Mouse (Mus musculus) forebrain, embryonic 16.5 days (tissue): ENCODE measurements around the gene Txlnb. TPM values are rescaled to one million over a fixed set of nuclear protein-coding genes. Genes with fewer than 3 reads are reported as not detected.
"Not testable (repeated sequence)": the region's sequence is repeated elsewhere in the genome, so short reads cannot be mapped to it uniquely, and the experiment has no call there.

Experiments
- ATAC-seq: fragments of 200-750 bp; cut with Nextera tagmentation; 2 replicates; pipeline ENCODE4 v1.8.0; 2017; ENCODE audit warnings: mild to moderate bottlenecking, moderate library complexity
- H3K27ac ChIP-seq: fragments of 300-500 bp; sonication (generic); 2 replicates; pipeline ENCODE4 v1.5.1; 2014; ENCODE audit warnings: low read length, control low read depth
- H3K27me3 ChIP-seq: fragments of 300-500 bp; sonication (generic); replicated peaks from 2 replicates; pipeline ENCODE4 v1.6.1; 2014; ENCODE audit warnings: low read length; ENCODE audit not compliant: control insufficient read depth, insufficient read depth
- H3K36me3 ChIP-seq: fragments of 300-500 bp; sonication (generic); 2 replicates; pipeline ENCODE4 v1.6.1; 2014; ENCODE audit not compliant: control insufficient read depth, insufficient read depth
- H3K4me1 ChIP-seq: fragments of 300-500 bp; sonication (generic); replicated peaks from 2 replicates; pipeline ENCODE4 v1.6.1; 2014; ENCODE audit warnings: low read length; ENCODE audit not compliant: control insufficient read depth, insufficient read depth
- H3K4me2 ChIP-seq: fragments of 300-500 bp; sonication (generic); 2 replicates; pipeline ENCODE4 v1.6.1; 2014; ENCODE audit warnings: mild to moderate bottlenecking, low read length, control low read depth
- H3K4me3 ChIP-seq: fragments of 300-500 bp; sonication (generic); replicated peaks from 2 replicates; pipeline ENCODE4 v1.5.1; 2014; ENCODE audit warnings: mild to moderate bottlenecking, low read length, control low read depth
- H3K9ac ChIP-seq: fragments of 300-500 bp; sonication (generic); replicated peaks from 2 replicates; pipeline ENCODE4 v1.6.1; 2014; ENCODE audit warnings: low read depth, low read length, control low read depth
- H3K9me3 ChIP-seq: fragments of 300-500 bp; sonication (generic); 2 replicates; pipeline ENCODE4 v1.6.1; 2016; ENCODE audit warnings: low read length; ENCODE audit not compliant: control insufficient read depth
- WGBS: fragments of 180-500 bp; shearing (Covaris S2); extraction: QIAGEN DNeasy Blood & Tissue Kit; methylation state at CpG from one replicate; pipeline ENCODE4 v1.1.7; 2014; 5-methylcytosine and 5-hydroxymethylcytosine counted together
- polyA plus RNA-seq: library from polyadenylated mRNA; unstranded; fragments of >200 nt; fragmentation: Nextera tagmentation; extraction: Ambion mirVana; gene quantifications from 2 replicates; pipeline ENCODE4 v1.2.1, GENCODE M21; 2015

Txlnb gene
- polyA plus RNA-seq, 1 experiment from 2014 or later: 0.46 TPM

GRCm38 (mm10) chr10:17775079-17775478, 20.9 kb upstream of the Txlnb start:
- no peaks in the 10 kb centered on the region; the same call in 1 of the 2 replicates for H3K9me3 ChIP-seq
- no peak overlapping the region for H3K9ac ChIP-seq
- 86% methylated on average over 4 of the region's 4 CpGs for WGBS
- H3K4me3 ChIP-seq: no peak overlapping the region
- H3K27me3 ChIP-seq: no peaks in the 10 kb centered on the region
- H3K27ac ChIP-seq: no peak overlapping the region
- H3K36me3 ChIP-seq: no peaks in the 10 kb centered on the region
- H3K4me2 ChIP-seq: no peak overlapping the region
- no peak for ATAC-seq
- H3K4me1 ChIP-seq: no peaks in the 10 kb centered on the region

- not testable (repeated sequence) for H3K4me1 ChIP-seq, H3K4me3 ChIP-seq, H3K9ac ChIP-seq, H3K27ac ChIP-seq, H3K9me3 ChIP-seq, ATAC-seq, H3K27me3 ChIP-seq, H3K36me3 ChIP-seq, H3K4me2 ChIP-seq
- WGBS: 78% methylated on average over 4 of the region's 4 CpGs
Measured at GRCm38 (mm10) chr10:17776684-17777083, 19.3 kb upstream of the Txlnb start.

GRCm38 (mm10) chr10:17786771-17787170, 9.3 kb upstream of the Txlnb start:
- Histone ChIP-seq H3K4me3 (no peak overlapping the region), H3K36me3 (no peaks in the 10 kb centered on the region), H3K27ac (no peak overlapping the region), H3K4me1 (no peaks in the 10 kb centered on the region), H3K27me3 (no peaks in the 10 kb centered on the region), H3K9ac (no peak overlapping the region), H3K4me2 (no peak overlapping the region), H3K9me3 (no peaks in the 10 kb centered on the region)
- no peak for ATAC-seq
- WGBS: 77% methylated on average over 3 of the region's 3 CpGs

GRCm38 (mm10) chr10:17787938-17788337, 8.1 kb upstream of the Txlnb start:
- H3K27me3 ChIP-seq: no peaks in the 10 kb centered on the region
- no peak overlapping the region for H3K27ac ChIP-seq
- WGBS: 82% methylated on average over 1 of the region's 1 CpGs
- no peak for ATAC-seq
- H3K9ac ChIP-seq: no peak overlapping the region
- no peak overlapping the region for H3K4me2 ChIP-seq
- H3K4me3 ChIP-seq: no peak overlapping the region
- H3K36me3 ChIP-seq: no peaks in the 10 kb centered on the region
- no peaks in the 10 kb centered on the region for H3K4me1 ChIP-seq
- H3K9me3 ChIP-seq: no peaks in the 10 kb centered on the region

GRCm38 (mm10) chr10:17788347-17788746, 7.7 kb upstream of the Txlnb start:
- H3K4me2 ChIP-seq: no peak overlapping the region
- no peaks in the 10 kb centered on the region for H3K9me3 ChIP-seq
- H3K27ac ChIP-seq: no peak overlapping the region
- no peak overlapping the region for H3K4me3 ChIP-seq
- WGBS: 89% methylated on average over 4 of the region's 4 CpGs
- H3K36me3 ChIP-seq: no peaks in the 10 kb centered on the region
- H3K27me3 ChIP-seq: no peaks in the 10 kb centered on the region
- H3K9ac ChIP-seq: no peak overlapping the region
- no peaks in the 10 kb centered on the region for H3K4me1 ChIP-seq
- no peak for ATAC-seq

- Histone ChIP-seq H3K4me3 (no peak overlapping the region), H3K27ac (no peak overlapping the region), H3K4me1 (peaks cover 9% of the 10 kb centered on the region; the same call in 1 of the 2 replicates), H3K9me3 (no peaks in the 10 kb centered on the region), H3K4me2 (no peak overlapping the region), H3K36me3 (no peaks in the 10 kb centered on the region), H3K9ac (no peak overlapping the region), H3K27me3 (no peaks in the 10 kb centered on the region)
- ATAC-seq: no peak
- WGBS: 79% methylated on average over 5 of the region's 5 CpGs
Measured at GRCm38 (mm10) chr10:17793926-17794325, 2.1 kb upstream of the Txlnb start.

GRCm38 (mm10) chr10:17794443-17794842, 1.6 kb upstream of the Txlnb start:
- Histone ChIP-seq H3K9ac (no peak overlapping the region), H3K4me1 (peaks cover 9% of the 10 kb centered on the region; the same call in 1 of the 2 replicates), H3K4me3 (no peak overlapping the region), H3K27me3 (no peaks in the 10 kb centered on the region), H3K4me2 (no peak overlapping the region), H3K9me3 (no peaks in the 10 kb centered on the region), H3K27ac (no peak overlapping the region), H3K36me3 (no peaks in the 10 kb centered on the region)
- whole genome bisulfite sequencing: 84% methylated on average over 5 of the region's 5 CpGs
- no peak for ATAC-seq

- Histone ChIP-seq H3K4me2 (no peak overlapping the region), H3K36me3 (no peaks in the 10 kb centered on the region), H3K27ac (no peak overlapping the region), H3K4me3 (no peak overlapping the region), H3K9me3 (no peaks in the 10 kb centered on the region), H3K27me3 (no peaks in the 10 kb centered on the region), H3K4me1 (peaks cover 9% of the 10 kb centered on the region; the same call in 1 of the 2 replicates), H3K9ac (no peak overlapping the region)
- 87% methylated on average over 4 of the region's 4 CpGs for WGBS
- ATAC-seq: no peak
Measured at GRCm38 (mm10) chr10:17795227-17795626, 799 bp upstream of the Txlnb start.

- 74% methylated on average over 12 of the region's 12 CpGs for WGBS
- H3K9ac ChIP-seq: no peak overlapping the region
- H3K36me3 ChIP-seq: no peaks in the 10 kb centered on the region
- no peak overlapping the region for H3K27ac ChIP-seq
- H3K4me3 ChIP-seq: no peak overlapping the region
- no peaks in the 10 kb centered on the region for H3K9me3 ChIP-seq
- H3K4me2 ChIP-seq: no peak overlapping the region
- H3K27me3 ChIP-seq: no peaks in the 10 kb centered on the region
- H3K4me1 ChIP-seq: peaks cover 9% of the 10 kb centered on the region; the same call in 1 of the 2 replicates
- no peak for ATAC-seq
Measured at GRCm38 (mm10) chr10:17796846-17797631, 1.0 kb downstream of the Txlnb start.
